Comparison of ENCODE assay signal across 9 mouse cellular contexts in the genomic region with DNA sequence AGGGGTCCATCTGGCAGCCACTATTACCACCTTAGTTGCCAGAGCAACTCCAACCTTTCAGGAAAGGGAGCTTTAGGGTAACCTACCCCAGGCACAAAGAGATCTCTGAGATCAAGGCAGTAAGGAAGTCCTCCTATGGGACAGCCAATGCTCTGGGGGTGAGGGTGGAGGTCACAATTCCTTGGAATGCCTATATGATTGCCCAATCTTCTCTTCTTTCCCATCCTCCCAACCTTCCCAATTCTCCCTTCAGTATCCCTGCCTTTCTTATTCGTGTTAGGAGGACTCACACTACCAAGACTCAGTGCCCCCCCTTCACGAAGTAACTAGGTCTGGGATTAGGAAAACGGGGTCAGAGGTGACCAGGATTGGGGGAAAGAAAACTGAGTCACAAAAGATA. TPM values are rescaled to one million over a fixed set of nuclear protein-coding genes. Genes with fewer than 3 reads are reported as not detected.
A peak's percentile ranks its signal among the peaks of the same experiment; 100 is the strongest.
DNase-seq lines count a peak whose midpoint lies in the region; ATAC-seq and TF ChIP-seq lines count a peak whose summit lies in the region.
"Had no signal": no experiment of that assay in that cellular context is flagged by ENCODE, and none has a peak within 500 bp of the region (broad histone marks: within the 10 kb centered on the region; RNA-seq: fewer than 3 reads in every experiment).

No protein-coding gene starts in this region.

- peak overlapping the region; percentile 90; the same call in 1 of the 2 replicates for H3K27ac ChIP-seq in heart, embryonic 12.5 days (ENCODE audit: poor library complexity, severe bottlenecking)
- no peak overlapping the region for H3K27ac ChIP-seq in MEL (ENCODE audit: control insufficient read depth, low read depth, low read length)
- peak overlapping the region; percentile 96 for H3K27ac ChIP-seq in heart, postnatal 0 days (ENCODE audit: low read depth)
- peak overlapping the region; percentile 98 for H3K27ac ChIP-seq in midbrain, embryonic 10.5 days (replicated peaks)

- no peaks in the 10 kb centered on the region for H3K9me3 ChIP-seq in heart, embryonic 12.5 days (replicated peaks)
- no peaks in the 10 kb centered on the region for H3K9me3 ChIP-seq in MEL (replicated peaks; ENCODE audit: insufficient read depth, low read length)
- H3K9me3 ChIP-seq in heart, postnatal 0 days (replicated peaks; ENCODE audit: control insufficient read depth, low read length) = no peaks in the 10 kb centered on the region
- no peaks in the 10 kb centered on the region for H3K9me3 ChIP-seq in midbrain, embryonic 10.5 days (replicated peaks)
- H3K9me3 ChIP-seq: G1E had no signal

- 7% methylated on average over 3 of the region's 3 CpGs for WGBS in heart, embryonic 12.5 days
- 12% methylated on average over 3 of the region's 3 CpGs for WGBS in heart, postnatal 0 days
- WGBS in midbrain, embryonic 10.5 days = 1% methylated on average over 3 of the region's 3 CpGs

- TF ChIP-seq POLR2A in MEL (IDR thresholded peaks at IDR 0.05; ENCODE audit: control insufficient read depth in 1 of 2, insufficient read depth in 1 of 2, low read depth in 1 of 2, low read length in 2 of 2, poor library complexity in 1 of 2) = no peak

- no peak for ATAC-seq in heart, embryonic 12.5 days (ENCODE audit: insufficient number of reproducible peaks, low FRiP score)
- ATAC-seq in heart, postnatal 0 days (ENCODE audit: insufficient read depth, low read depth) = no peak
- no peak for ATAC-seq in monocyte, adult 5-6 weeks (replicated peaks; ENCODE audit: insufficient number of reproducible peaks, low FRiP score, low TSS enrichment, poor library complexity, severe bottlenecking)
- ATAC-seq in megakaryocyte-erythroid progenitor cell, adult 5-6 weeks (replicated peaks; ENCODE audit: low FRiP score, low TSS enrichment, poor library complexity, severe bottlenecking) = no peak

- H3K36me3 ChIP-seq in heart, embryonic 12.5 days = no peaks in the 10 kb centered on the region
- H3K36me3 ChIP-seq in MEL (ENCODE audit: control insufficient read depth in 1 of 2, insufficient read depth in 2 of 2, low read length in 2 of 2) = peaks cover 0 to 2% of the 10 kb centered on the region in 2 experiments; a peak in 1 of 4 replicates
- H3K36me3 ChIP-seq in heart, postnatal 0 days (replicated peaks; ENCODE audit: control insufficient read depth, insufficient read depth, low read length) = peaks cover 4% of the 10 kb centered on the region; the same call in 1 of the 2 replicates
- H3K36me3 ChIP-seq in midbrain, embryonic 10.5 days = 0 out of 2 replicates have a peak, but pooled peaks cover 10% of the 10 kb centered on the region
- H3K36me3 ChIP-seq: G1E had no signal

- no peak for TF ChIP-seq EP300 in MEL (IDR thresholded peaks at IDR 0.05; ENCODE audit: low read depth in 1 of 2, low read length in 2 of 2)
- no peak for TF ChIP-seq EP300 in heart, postnatal 0 days (IDR thresholded peaks at IDR 0.05; ENCODE audit: low read depth)

- peaks cover 14% of the 10 kb centered on the region for H3K79me2 ChIP-seq in MEL (ENCODE audit: control insufficient read depth, insufficient read depth, low read length, poor library complexity)

- TF ChIP-seq RAD21 in MEL (IDR thresholded peaks at IDR 0.05; ENCODE audit: low read depth, low read length) = no peak

- DNase-seq in heart, postnatal 14 days = no peak
- DNase-seq in MEL (ENCODE audit: low read depth, low spot score) = no peak
- DNase-seq in heart, postnatal 0 days (ENCODE audit: low spot score) = no peak
- DNase-seq in midbrain, embryonic 10.5 days (ENCODE audit: low spot score) = peak; percentile 14
- DNase-seq in left cerebral cortex, postnatal 4 days = no peak

- H3K27me3 ChIP-seq in heart, embryonic 12.5 days (replicated peaks) = no peaks in the 10 kb centered on the region
- H3K27me3 ChIP-seq in MEL (ENCODE audit: control insufficient read depth in 1 of 2, insufficient read depth in 2 of 2, low read length in 2 of 2) = no peaks in the 10 kb centered on the region
- H3K27me3 ChIP-seq in heart, postnatal 0 days (ENCODE audit: control insufficient read depth, insufficient read depth, low read length) = no peaks in the 10 kb centered on the region
- H3K27me3 ChIP-seq in midbrain, embryonic 10.5 days (ENCODE audit: low read depth, poor library complexity, severe bottlenecking) = no peaks in the 10 kb centered on the region

- H3K9ac ChIP-seq in heart, embryonic 12.5 days = peak overlapping the region; percentile 95
- peak overlapping the region; percentile 77 for H3K9ac ChIP-seq in MEL (ENCODE audit: control insufficient read depth, low read depth, low read length, poor library complexity, severe bottlenecking)
- H3K9ac ChIP-seq in heart, postnatal 0 days (replicated peaks; ENCODE audit: low read depth, low read length) = peak overlapping the region; percentile 99

- intact Hi-C loops in heart, postnatal 14 days (cut with DNase I) = loop anchor here (5.0 kb wide), 3 partner anchors 52 to 243 kb away; a partner anchor contains a TSS
- intact Hi-C loops in left cerebral cortex, postnatal 4 days (cut with DNase I) = loop anchor here (5.0 kb wide), 1 partner anchor 52 kb away; a partner anchor contains a TSS

- H3K4me3 ChIP-seq in heart, embryonic 12.5 days = peak overlapping the region; percentile 81
- H3K4me3 ChIP-seq in MEL (ENCODE audit: control insufficient read depth in 1 of 2, insufficient read depth in 1 of 2, low read depth in 2 of 2, low read length in 2 of 2) = peak overlapping the region; percentile 66 to 82
- peak overlapping the region; percentile 93 for H3K4me3 ChIP-seq in heart, postnatal 0 days (ENCODE audit: low read depth, low read length)
- peak overlapping the region; percentile 90 for H3K4me3 ChIP-seq in midbrain, embryonic 10.5 days

- peak overlapping the region; percentile 80 for H3K4me2 ChIP-seq in heart, embryonic 12.5 days
- peak overlapping the region; percentile 86 for H3K4me2 ChIP-seq in heart, postnatal 0 days (ENCODE audit: low read depth, low read length)

- no peak for TF ChIP-seq CTCF in MEL (IDR thresholded peaks at IDR 0.05 in 2 of 3, conservative IDR thresholded peaks at IDR 0.05 in 1 of 3; ENCODE audit: control insufficient read depth in 1 of 3, insufficient read depth in 1 of 3, low read depth in 2 of 3, low read length in 3 of 3, poor library complexity in 1 of 3, severe bottlenecking in 1 of 3)
- no peak for TF ChIP-seq CTCF in heart, postnatal 0 days (IDR thresholded peaks at IDR 0.05; ENCODE audit: low read depth)

- peaks cover 43% of the 10 kb centered on the region for H3K4me1 ChIP-seq in heart, embryonic 12.5 days (replicated peaks)
- H3K4me1 ChIP-seq in MEL (ENCODE audit: control insufficient read depth in 1 of 2, insufficient read depth in 2 of 2, low read length in 2 of 2) = peaks cover 2 to 32% of the 10 kb centered on the region in 2 experiments; a peak in 3 of 4 replicates
- peaks cover 43% of the 10 kb centered on the region for H3K4me1 ChIP-seq in heart, postnatal 0 days (ENCODE audit: control insufficient read depth, insufficient read depth)
- H3K4me1 ChIP-seq in midbrain, embryonic 10.5 days = peaks cover 54% of the 10 kb centered on the region

RNA-seq across cellular contexts. Expression of a gene that starts 0.5 kb away (rescaled TPM):
- not detected in 2 replicates for polyA plus RNA-seq in heart, embryonic 12.5 days (2016; fragmentation: Nextera tagmentation; extraction: Ambion mirVana)
- 1 to 10 TPM in 1 of 2 experiments, not detected in 1; 1.5 TPM for total RNA-seq in heart, postnatal 14 days (2021)
- total RNA-seq in MEL (2012; rRNA removed) = not detected in 2 replicates
- under 1 TPM in 1 of 2 experiments, not detected in 1; 0.15 TPM for polyA plus RNA-seq in MEL (2012; ENCODE audit: insufficient read depth in 1 of 2, insufficient read length in 2 of 2, low read depth in 1 of 2, low replicate concordance in 2 of 2, missing spikeins in 1 of 2)
- not detected in 2 replicates for total RNA-seq in heart, postnatal 0 days (2014; rRNA removed; ENCODE audit: low replicate concordance)
- polyA plus RNA-seq in heart, postnatal 0 days (2015; fragmentation: Nextera tagmentation; extraction: Ambion mirVana) = not detected in 2 replicates
- not detected in 2 replicates for polyA plus RNA-seq in midbrain, embryonic 10.5 days (2016; fragmentation: Nextera tagmentation; extraction: Ambion mirVana)
- total RNA-seq in left cerebral cortex, postnatal 4 days (2021) = not detected
- total RNA-seq in monocyte, adult 5-6 weeks (2017) = 0.19 to 0.43 TPM in 2 of 3 replicates, not detected in the other
- total RNA-seq in megakaryocyte-erythroid progenitor cell, adult 5-6 weeks (2014; fragmentation: Nextera tagmentation) = not detected in 2 replicates
- not detected in 2 replicates for total RNA-seq in megakaryocyte-erythroid progenitor cell, adult 5-6 weeks (2017)
- total RNA-seq: G1E had no signal
- polyA plus RNA-seq: G1E had no signal

RNA-seq across cellular contexts. Expression of a gene that starts 1.0 kb away (rescaled TPM):
- polyA plus RNA-seq in heart, embryonic 12.5 days (2016; fragmentation: Nextera tagmentation; extraction: Ambion mirVana) = 9.5 and 10.2 TPM in 2 replicates
- 10 to 100 TPM; 48.1 to 48.9 TPM for total RNA-seq in heart, postnatal 14 days (2021)
- 1.6 and 1.7 TPM in 2 replicates for total RNA-seq in MEL (2012; rRNA removed)
- 10 to 100 TPM in 1 of 2 experiments, not detected in 1; 43.2 TPM for polyA plus RNA-seq in MEL (2012; ENCODE audit: insufficient read depth in 1 of 2, insufficient read length in 2 of 2, low read depth in 1 of 2, low replicate concordance in 2 of 2, missing spikeins in 1 of 2)
- 7.8 and 8.5 TPM in 2 replicates for total RNA-seq in heart, postnatal 0 days (2014; rRNA removed; ENCODE audit: low replicate concordance)
- 5.4 and 6.0 TPM in 2 replicates for polyA plus RNA-seq in heart, postnatal 0 days (2015; fragmentation: Nextera tagmentation; extraction: Ambion mirVana)
- 10.2 and 10.5 TPM in 2 replicates for polyA plus RNA-seq in midbrain, embryonic 10.5 days (2016; fragmentation: Nextera tagmentation; extraction: Ambion mirVana)
- 100 to 1,000 TPM; 174 to 180 TPM for total RNA-seq in left cerebral cortex, postnatal 4 days (2021)
- 1.5 to 6.2 TPM in 2 of 3 replicates, not detected in the other for total RNA-seq in monocyte, adult 5-6 weeks (2017)
- 12.9 and 14.4 TPM in 2 replicates for total RNA-seq in megakaryocyte-erythroid progenitor cell, adult 5-6 weeks (2014; fragmentation: Nextera tagmentation)
- 1.5 and 1.9 TPM in 2 replicates for total RNA-seq in megakaryocyte-erythroid progenitor cell, adult 5-6 weeks (2017)

RNA-seq across cellular contexts. Expression of a gene that starts 14.1 kb away (rescaled TPM):
- polyA plus RNA-seq in heart, embryonic 12.5 days (2016; fragmentation: Nextera tagmentation; extraction: Ambion mirVana) = 352 and 365 TPM in 2 replicates
- total RNA-seq in heart, postnatal 14 days (2021) = 100 to 1,000 TPM; 323 to 327 TPM
- total RNA-seq in MEL (2012; rRNA removed) = 41.9 and 57.4 TPM in 2 replicates
- polyA plus RNA-seq in MEL (2012; ENCODE audit: insufficient read depth in 1 of 2, insufficient read length in 2 of 2, low read depth in 1 of 2, low replicate concordance in 2 of 2, missing spikeins in 1 of 2) = 10 to 100 TPM in 1 of 2 experiments, not detected in 1; 62.9 TPM
- 119 and 153 TPM in 2 replicates for total RNA-seq in heart, postnatal 0 days (2014; rRNA removed; ENCODE audit: low replicate concordance)
- 492 and 535 TPM in 2 replicates for polyA plus RNA-seq in heart, postnatal 0 days (2015; fragmentation: Nextera tagmentation; extraction: Ambion mirVana)
- polyA plus RNA-seq in midbrain, embryonic 10.5 days (2016; fragmentation: Nextera tagmentation; extraction: Ambion mirVana) = 445 and 490 TPM in 2 replicates
- total RNA-seq in left cerebral cortex, postnatal 4 days (2021) = 100 to 1,000 TPM; 334 to 350 TPM
- total RNA-seq in monocyte, adult 5-6 weeks (2017) = 150 to 174 TPM (median 165 TPM) in 3 replicates
- total RNA-seq in megakaryocyte-erythroid progenitor cell, adult 5-6 weeks (2014; fragmentation: Nextera tagmentation) = 110 and 141 TPM in 2 replicates
- total RNA-seq in megakaryocyte-erythroid progenitor cell, adult 5-6 weeks (2017) = 66.5 and 83.5 TPM in 2 replicates

RNA-seq across cellular contexts. Expression of a gene that starts 14.2 kb away (rescaled TPM):
- 6.0 and 6.4 TPM in 2 replicates for polyA plus RNA-seq in heart, embryonic 12.5 days (2016; fragmentation: Nextera tagmentation; extraction: Ambion mirVana)
- total RNA-seq in heart, postnatal 14 days (2021) = 1 to 10 TPM; 2.6 to 4.0 TPM
- total RNA-seq in MEL (2012; rRNA removed) = 3.2 and 5.5 TPM in 2 replicates
- polyA plus RNA-seq in MEL (2012; ENCODE audit: insufficient read depth in 1 of 2, insufficient read length in 2 of 2, low read depth in 1 of 2, low replicate concordance in 2 of 2, missing spikeins in 1 of 2) = 10 to 100 TPM in 1 of 2 experiments, not detected in 1; 12.5 TPM
- 1.7 and 4.1 TPM in 2 replicates for total RNA-seq in heart, postnatal 0 days (2014; rRNA removed; ENCODE audit: low replicate concordance)
- 1.3 and 1.5 TPM in 2 replicates for polyA plus RNA-seq in heart, postnatal 0 days (2015; fragmentation: Nextera tagmentation; extraction: Ambion mirVana)
- 4.6 and 6.5 TPM in 2 replicates for polyA plus RNA-seq in midbrain, embryonic 10.5 days (2016; fragmentation: Nextera tagmentation; extraction: Ambion mirVana)
- 100 to 1,000 TPM; 190 to 217 TPM for total RNA-seq in left cerebral cortex, postnatal 4 days (2021)
- total RNA-seq in monocyte, adult 5-6 weeks (2017) = not detected in 3 replicates
- 0.74 TPM in 1 of 2 replicates, not detected in the other for total RNA-seq in megakaryocyte-erythroid progenitor cell, adult 5-6 weeks (2014; fragmentation: Nextera tagmentation)
- total RNA-seq in megakaryocyte-erythroid progenitor cell, adult 5-6 weeks (2017) = not detected in 2 replicates

RNA-seq across cellular contexts. Expression of a gene that starts 16.8 kb away (rescaled TPM):
- polyA plus RNA-seq in heart, embryonic 12.5 days (2016; fragmentation: Nextera tagmentation; extraction: Ambion mirVana) = 4.4 and 4.9 TPM in 2 replicates
- 1 to 10 TPM; 4.2 to 8.5 TPM for total RNA-seq in heart, postnatal 14 days (2021)
- 74.1 and 91.9 TPM in 2 replicates for total RNA-seq in MEL (2012; rRNA removed)
- 100 to 1,000 TPM in 1 of 2 experiments, not detected in 1; 184 TPM for polyA plus RNA-seq in MEL (2012; ENCODE audit: insufficient read depth in 1 of 2, insufficient read length in 2 of 2, low read depth in 1 of 2, low replicate concordance in 2 of 2, missing spikeins in 1 of 2)
- 2.4 and 6.3 TPM in 2 replicates for total RNA-seq in heart, postnatal 0 days (2014; rRNA removed; ENCODE audit: low replicate concordance)
- 4.3 and 4.5 TPM in 2 replicates for polyA plus RNA-seq in heart, postnatal 0 days (2015; fragmentation: Nextera tagmentation; extraction: Ambion mirVana)
- 6.1 and 7.2 TPM in 2 replicates for polyA plus RNA-seq in midbrain, embryonic 10.5 days (2016; fragmentation: Nextera tagmentation; extraction: Ambion mirVana)
- 1 to 10 TPM; 3.3 to 9.2 TPM for total RNA-seq in left cerebral cortex, postnatal 4 days (2021)
- total RNA-seq in monocyte, adult 5-6 weeks (2017) = 1,360 to 1,911 TPM (median 1,427 TPM) in 3 replicates
- total RNA-seq in megakaryocyte-erythroid progenitor cell, adult 5-6 weeks (2014; fragmentation: Nextera tagmentation) = 65.4 and 76.0 TPM in 2 replicates
- 189 and 237 TPM in 2 replicates for total RNA-seq in megakaryocyte-erythroid progenitor cell, adult 5-6 weeks (2017)
